Mouse (Mus musculus) CD4-positive, CD25-positive, alpha-beta regulatory T cell (primary cell): ENCODE measurements around the gene Gm43518. TPM values are rescaled to one million over a fixed set of nuclear protein-coding genes. Genes with fewer than 3 reads are reported as not detected.

Experiments used
- polyA plus RNA-seq: library from polyadenylated mRNA; unstranded; fragments of 100-300 nt; shearing (Covaris generic); gene quantifications from one replicate; pipeline ENCODE4 v1.2.1, GENCODE M21; 2017

The Gm43518 gene
- polyA plus RNA-seq: 6.6 TPM

GRCm38 (mm10) chr5:123927118-123927517 lies at the start of gene Gm43518:
Gene Gm43518 (plus strand): TSS chr5:123927418.

GRCm38 (mm10) chr5:123879928-123880327 lies 47.3 kb upstream of the Gm43518 start, which contains the start of gene Hcar1:
Gene Hcar1 (minus strand): TSS chr5:123880020.

GRCm38 (mm10) chr5:123906976-123907630 lies 20.1 kb upstream of the Gm43518 start, which contains the start of gene Denr:
Gene Denr (plus strand): TSS chr5:123907175.

GRCm38 (mm10) chr5:123930508-123930989 lies 3.3 kb downstream of the Gm43518 start, which contains the start of gene Ccdc62:
Gene Ccdc62 (plus strand): TSS chr5:123930679.

GRCm38 (mm10) chr5:123973299-123974178 lies 46.3 kb downstream of the Gm43518 start, which contains the start of gene Hip1r:
Gene Hip1r (plus strand): TSS chr5:123973628.

Other genes starting within 250 kb of the Gm43518 start
- 76.0 TPM for gene Clip1, start 242.8 kb upstream of the Gm43518 start, polyA plus RNA-seq
- 98.1 TPM for gene Zcchc8, start 206.3 kb upstream of the Gm43518 start, polyA plus RNA-seq
- 176 TPM for gene Rsrc2, start 178.0 kb upstream of the Gm43518 start, polyA plus RNA-seq
- gene Kntc1, start 177.7 kb upstream of the Gm43518 start, polyA plus RNA-seq: 1.8 TPM
- gene Hcar2, start 61.9 kb upstream of the Gm43518 start, polyA plus RNA-seq: 0.66 TPM
- not detected for gene Hcar1, start 47.4 kb upstream of the Gm43518 start, polyA plus RNA-seq
- 101 TPM for gene Denr, start 20.2 kb upstream of the Gm43518 start, polyA plus RNA-seq
- gene Ccdc62, start 3.3 kb downstream of the Gm43518 start, polyA plus RNA-seq: 3.4 TPM
- 41.6 TPM for gene Hip1r, start 46.2 kb downstream of the Gm43518 start, polyA plus RNA-seq
- 136 TPM for gene Vps37b, start 104.9 kb downstream of the Gm43518 start, polyA plus RNA-seq
- 46.6 TPM for gene Abcb9, start 168.4 kb downstream of the Gm43518 start, polyA plus RNA-seq
- gene Ogfod2, start 184.9 kb downstream of the Gm43518 start, polyA plus RNA-seq: 38.2 TPM
- gene Arl6ip4, start 188.7 kb downstream of the Gm43518 start, polyA plus RNA-seq: 97.5 TPM